Mouse (Mus musculus) neutrophil, adult 59 days (primary cell): ENCODE results near the gene Gm10577. TPM values are rescaled to one million over a fixed set of nuclear protein-coding genes. Genes with fewer than 3 reads are reported as not detected.

Source experiments
- total RNA-seq, 2 experiments: library from RNA; stranded (reverse); gene quantifications; 1 replicate in 1 of 2; 2 replicates in 1 of 2; pipeline ENCODE4 v1.2.4; 2023

The Gm10577 gene
- not detected for total RNA-seq

DNA sequence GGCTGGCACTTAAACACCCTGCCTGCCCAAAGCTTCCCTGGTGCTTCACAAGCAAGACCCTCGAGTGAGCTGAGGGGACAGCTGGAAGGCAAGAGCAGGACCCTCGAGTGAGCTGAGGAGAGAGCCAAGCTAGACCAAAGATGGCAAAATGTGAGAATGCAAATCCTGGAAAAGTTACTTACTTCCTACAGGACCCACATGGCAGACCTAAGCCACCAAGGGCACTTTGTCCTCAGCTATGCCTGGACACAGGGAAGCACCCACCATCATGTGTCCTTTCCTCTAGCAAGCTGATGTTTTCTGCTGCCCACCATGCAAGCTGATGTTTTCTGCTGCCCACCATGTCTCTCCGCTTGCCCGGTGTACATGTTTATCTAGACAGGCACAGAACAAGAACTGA is at the start of gene Gm10577:
TSS of gene Gm10577 (minus strand) at position 101 of the 400 bp plus-strand sequence.

DNA sequence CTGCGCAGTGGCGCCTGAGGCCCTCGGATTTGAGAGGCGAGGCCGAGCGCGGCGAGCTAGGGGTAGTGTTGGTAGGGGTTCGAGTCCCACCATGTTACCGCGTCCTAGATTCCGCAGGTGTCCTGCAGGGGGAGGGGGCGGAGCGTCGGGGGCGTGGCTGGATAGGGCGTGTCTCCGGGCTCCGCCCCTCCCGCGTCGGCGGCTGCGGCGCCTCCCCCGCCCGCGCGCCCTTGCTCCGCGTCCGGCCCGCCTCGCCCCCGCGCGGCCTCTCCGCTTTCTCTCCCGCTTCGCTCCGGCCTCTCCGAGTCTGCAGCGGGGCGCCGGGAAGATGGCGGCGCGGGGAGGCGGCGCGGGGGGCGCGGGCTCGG is 48.3 kb upstream of the Gm10577 start, which contains the start of gene Raver2:
TSS of gene Raver2 (plus strand) at position 198 of the 368 bp plus-strand sequence.

Other genes starting within 250 kb of the Gm10577 start
- gene Cachd1, start 244.0 kb downstream of the Gm10577 start, total RNA-seq: 1 to 10 TPM in 1 of 2 experiments, under 1 TPM in 1; 0.20 to 1.4 TPM
- not detected for gene Raver2, start 48.3 kb upstream of the Gm10577 start, total RNA-seq
- gene Jak1, start 244.6 kb upstream of the Gm10577 start, total RNA-seq: 100 to 1,000 TPM; 170 to 191 TPM